Mouse (Mus musculus): ENCODE measurements around the gene Sema4g.

GRCm38 (mm10) chr19:45005444-45005843, 16.5 kb downstream of the Sema4g start, which contains the start of gene Twnk:
- TF ChIP-seq POLR2A (IDR thresholded peaks at IDR 0.05; ENCODE audit: insufficient read depth, low read length) (no peak), CTCF (IDR thresholded peaks at IDR 0.05; ENCODE audit: low read depth, low read length) (no peak), EP300 (IDR thresholded peaks at IDR 0.05; ENCODE audit: insufficient read depth, low read depth, low read length) (no peak)

Measured in ES-Bruce4 (cell line).